Mouse (Mus musculus): Measurements from ENCODE around the gene Cdc42bpg. TPM values are rescaled to one million over a fixed set of nuclear protein-coding genes. Genes with fewer than 3 reads are reported as not detected.

Gene Cdc42bpg
- total RNA-seq, 1 experiment from 2014 or later: 2.9 TPM

DNA sequence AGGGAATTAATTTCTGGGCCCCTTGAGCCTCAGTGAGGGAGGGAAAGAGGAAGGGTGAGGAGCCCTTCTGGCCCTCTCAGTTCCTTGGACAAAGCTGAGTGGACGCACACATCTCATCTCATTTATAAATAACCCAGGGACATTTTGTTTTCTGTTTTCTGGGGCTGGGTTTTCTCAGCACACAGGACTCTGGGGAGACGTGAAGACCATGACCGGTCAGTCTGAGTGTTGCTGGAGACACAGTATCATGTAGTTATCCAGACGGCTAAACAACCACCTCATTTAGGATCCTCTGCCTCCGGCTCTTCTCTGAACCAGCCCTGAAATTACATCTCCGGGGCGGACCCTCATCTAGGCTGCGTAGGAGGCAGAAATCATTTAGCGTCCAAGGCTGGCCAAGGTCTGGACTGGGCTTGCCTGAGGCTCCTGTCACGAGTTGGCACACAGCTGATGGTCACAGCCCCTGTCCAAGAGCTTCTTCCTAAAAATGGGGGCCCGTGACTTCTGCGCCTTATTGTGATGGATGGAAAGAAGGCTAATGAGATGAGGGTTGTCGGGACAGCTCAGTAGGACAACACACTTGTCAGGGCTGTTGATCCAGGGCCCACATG lies 32.2 kb upstream of the Cdc42bpg start:
- no peak for ATAC-seq (replicated peaks in 1 of 2; ENCODE audit: insufficient read depth in 1 of 2, low FRiP score in 2 of 2, low TSS enrichment in 1 of 2, low read depth in 1 of 2, poor library complexity in 2 of 2, severe bottlenecking in 2 of 2)

DNA sequence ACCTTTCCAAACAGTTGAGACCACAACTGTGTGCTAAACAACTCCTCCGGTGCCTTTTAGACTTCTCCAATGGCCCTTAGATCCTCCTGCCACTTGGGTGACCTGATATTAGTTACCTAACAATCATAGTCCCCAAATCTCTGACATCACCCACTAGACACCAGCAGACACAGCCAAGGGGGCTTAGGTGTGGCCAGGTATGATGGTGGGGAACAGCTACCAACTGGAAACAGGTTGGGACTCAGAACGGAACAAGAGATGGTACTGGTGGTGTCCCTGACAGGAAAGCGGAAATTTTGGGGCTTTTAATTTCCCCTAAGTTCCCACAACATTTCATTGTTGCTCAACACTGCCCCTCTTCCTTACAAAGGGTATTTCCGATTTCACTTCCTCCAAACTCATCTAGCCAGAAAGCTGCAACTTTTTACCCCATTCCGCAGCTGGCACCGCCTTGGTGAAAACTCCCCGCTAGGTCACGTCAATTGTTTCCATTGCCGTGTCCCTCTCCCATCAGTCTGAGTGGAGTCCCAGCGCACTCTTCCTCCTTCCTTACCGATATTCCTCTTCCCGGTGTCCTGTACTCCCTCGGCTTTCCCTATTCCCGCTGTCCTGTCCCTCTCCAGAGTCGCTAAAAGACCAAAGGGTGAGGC lies 30.4 kb upstream of the Cdc42bpg start:
- peak; percentile 9 to 39; a peak in 3 of 4 replicates for ATAC-seq (replicated peaks in 1 of 2; ENCODE audit: insufficient read depth in 1 of 2, low FRiP score in 2 of 2, low TSS enrichment in 1 of 2, low read depth in 1 of 2, poor library complexity in 2 of 2, severe bottlenecking in 2 of 2)

DNA sequence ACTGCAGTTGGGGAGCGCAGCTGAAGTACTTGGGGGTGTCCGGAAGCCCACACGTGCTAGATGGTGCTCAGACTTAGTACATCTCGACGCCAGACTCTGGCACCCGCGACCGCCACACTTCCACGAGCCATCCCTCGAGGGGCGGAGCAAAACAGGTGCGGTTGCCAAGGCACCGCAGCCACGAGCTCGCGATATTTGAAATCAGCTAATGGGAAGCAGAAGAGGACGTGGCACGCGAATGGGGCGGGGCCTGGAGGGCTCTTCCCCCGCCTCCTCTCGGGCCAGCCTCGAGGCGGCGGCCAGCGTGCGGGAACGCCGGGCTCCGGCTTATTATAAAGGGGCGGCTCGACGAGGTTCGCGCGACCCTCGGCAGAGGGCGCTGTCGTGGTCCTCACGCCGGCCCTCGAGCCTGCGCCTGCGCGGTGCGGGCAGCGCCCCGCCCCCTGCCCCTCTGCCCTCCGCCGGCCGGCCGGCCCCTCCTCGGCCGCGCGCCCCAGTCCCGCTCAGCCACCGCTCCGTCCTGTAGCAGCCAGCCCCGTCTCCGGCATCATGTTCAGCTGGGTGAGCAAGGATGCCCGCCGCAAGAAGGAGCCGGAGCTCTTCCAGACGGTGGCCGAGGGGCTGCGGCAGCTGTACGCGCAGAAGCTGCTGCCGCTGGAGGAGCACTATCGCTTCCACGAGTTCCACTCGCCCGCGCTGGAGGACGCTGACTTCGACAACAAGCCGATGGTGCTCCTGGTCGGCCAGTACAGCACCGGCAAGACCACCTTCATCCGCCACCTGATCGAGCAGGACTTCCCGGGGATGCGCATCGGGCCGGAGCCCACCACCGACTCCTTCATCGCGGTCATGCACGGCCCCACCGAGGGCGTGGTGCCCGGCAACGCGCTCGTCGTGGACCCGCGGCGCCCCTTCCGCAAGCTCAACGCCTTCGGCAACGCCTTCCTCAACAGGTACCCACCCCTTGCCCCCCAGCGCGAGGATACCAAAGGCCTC lies 29.5 kb upstream of the Cdc42bpg start, which contains the start of gene Ehd1:
TSS of gene Ehd1 (plus strand) at position 300 of the 996 bp plus-strand sequence.
- peak; percentile 88 to 90 for ATAC-seq (replicated peaks in 1 of 2; ENCODE audit: insufficient read depth in 1 of 2, low FRiP score in 2 of 2, low TSS enrichment in 1 of 2, low read depth in 1 of 2, poor library complexity in 2 of 2, severe bottlenecking in 2 of 2)

DNA sequence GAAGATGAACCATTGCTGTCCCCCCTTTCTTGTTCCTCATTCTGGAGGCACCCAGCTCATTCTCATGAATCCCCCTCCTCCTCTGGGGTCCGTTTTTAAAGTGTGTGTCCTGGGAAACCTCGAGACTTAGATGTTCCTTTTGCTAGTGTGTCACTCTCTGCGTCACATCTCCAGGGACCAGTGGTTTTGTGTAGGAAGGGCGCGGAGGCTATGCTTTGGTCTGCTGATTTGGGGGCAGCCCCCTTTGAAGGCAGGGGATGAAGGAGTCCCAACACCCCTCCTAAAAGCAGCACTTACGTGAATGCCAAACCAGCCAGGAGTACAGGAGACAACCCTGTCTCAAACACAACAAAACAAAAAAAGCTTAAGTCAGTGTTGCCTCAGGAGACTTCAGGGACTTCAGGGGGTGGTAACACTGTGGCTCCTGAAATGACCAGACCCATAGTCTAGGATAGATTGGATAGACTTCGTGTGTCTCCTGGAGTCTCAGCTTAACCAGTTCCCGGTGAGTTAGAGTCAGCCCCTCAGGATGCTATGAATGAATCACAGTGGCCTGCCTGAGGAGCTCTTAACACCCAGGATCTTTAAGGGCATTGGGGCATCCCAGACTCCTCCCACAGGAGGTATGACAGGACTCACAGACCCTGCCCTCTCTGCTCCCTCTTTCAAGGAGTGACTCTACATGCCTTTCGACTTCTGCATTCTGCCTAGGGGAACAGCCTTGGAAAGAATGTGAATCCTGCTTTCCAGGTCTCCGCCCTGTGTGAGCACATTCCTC lies 28.4 kb upstream of the Cdc42bpg start:
- ATAC-seq (replicated peaks in 1 of 2; ENCODE audit: insufficient read depth in 1 of 2, low FRiP score in 2 of 2, low TSS enrichment in 1 of 2, low read depth in 1 of 2, poor library complexity in 2 of 2, severe bottlenecking in 2 of 2): peak in 1 of 2 experiments; percentile 18; a peak in 1 of 4 replicates

DNA sequence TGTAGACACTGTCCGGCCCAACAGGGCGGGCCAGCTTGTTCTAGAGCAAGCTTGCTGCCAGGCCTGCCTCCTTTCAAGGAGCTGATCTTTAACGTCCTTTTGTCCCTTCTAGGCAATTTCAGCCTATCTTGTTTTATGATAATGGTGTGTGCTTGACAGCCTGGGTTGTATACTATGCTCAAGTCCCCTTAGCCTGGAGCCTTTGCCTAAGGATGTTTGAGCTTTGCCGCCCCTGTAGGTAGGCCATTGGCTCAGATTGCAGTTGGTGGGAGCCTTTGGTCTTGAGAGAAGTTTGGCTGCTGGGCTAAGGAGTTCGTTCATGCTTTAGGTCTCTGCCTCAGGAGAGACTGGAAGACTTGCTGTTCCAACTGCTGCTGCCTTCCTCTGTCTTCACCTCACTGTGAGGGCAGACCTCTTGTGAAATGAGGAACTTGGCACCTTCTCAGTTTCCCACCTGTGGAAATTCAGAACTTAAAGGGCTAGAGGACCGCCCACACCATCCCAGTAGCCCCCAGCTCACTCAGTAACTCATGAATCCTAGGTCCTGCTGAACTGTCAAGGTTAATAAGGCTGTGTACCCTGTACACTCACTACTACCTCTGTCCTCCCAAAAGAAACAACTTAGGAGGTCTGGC lies 27.7 kb upstream of the Cdc42bpg start:
- no peak for ATAC-seq (replicated peaks in 1 of 2; ENCODE audit: insufficient read depth in 1 of 2, low FRiP score in 2 of 2, low TSS enrichment in 1 of 2, low read depth in 1 of 2, poor library complexity in 2 of 2, severe bottlenecking in 2 of 2)

DNA sequence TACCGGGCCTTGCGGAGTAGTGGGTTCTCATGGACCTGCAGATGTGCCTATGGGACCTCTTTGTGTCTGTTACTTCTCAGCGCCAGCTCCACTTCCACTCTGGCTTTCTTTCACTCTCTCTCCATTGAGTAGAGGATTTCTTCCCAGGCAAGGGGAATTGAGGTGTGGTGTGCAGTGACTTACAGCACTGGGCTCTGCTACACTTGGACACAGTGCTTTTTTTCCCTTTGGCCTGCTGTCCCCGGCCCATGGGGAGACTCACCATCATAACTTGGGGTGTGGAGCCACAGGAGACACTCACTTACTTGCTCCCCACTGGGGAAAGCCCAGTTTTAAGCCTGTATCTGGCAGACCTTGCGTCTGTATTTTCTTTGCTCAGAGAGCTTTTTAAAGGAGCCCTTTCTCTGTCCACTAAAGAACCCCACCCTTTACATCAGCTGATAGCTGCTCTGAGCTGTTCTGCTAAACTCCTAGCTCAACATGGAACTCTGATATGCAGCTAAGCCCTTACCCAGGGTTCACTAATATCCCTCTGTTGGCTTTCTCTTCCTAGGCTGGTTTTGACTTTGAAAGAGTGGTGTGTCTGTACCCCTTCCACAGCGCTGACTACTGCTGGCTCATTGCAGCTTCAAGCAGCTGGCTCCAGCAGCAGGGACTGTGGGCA lies 26.6 kb upstream of the Cdc42bpg start:
- no peak for ATAC-seq (replicated peaks in 1 of 2; ENCODE audit: insufficient read depth in 1 of 2, low FRiP score in 2 of 2, low TSS enrichment in 1 of 2, low read depth in 1 of 2, poor library complexity in 2 of 2, severe bottlenecking in 2 of 2)

DNA sequence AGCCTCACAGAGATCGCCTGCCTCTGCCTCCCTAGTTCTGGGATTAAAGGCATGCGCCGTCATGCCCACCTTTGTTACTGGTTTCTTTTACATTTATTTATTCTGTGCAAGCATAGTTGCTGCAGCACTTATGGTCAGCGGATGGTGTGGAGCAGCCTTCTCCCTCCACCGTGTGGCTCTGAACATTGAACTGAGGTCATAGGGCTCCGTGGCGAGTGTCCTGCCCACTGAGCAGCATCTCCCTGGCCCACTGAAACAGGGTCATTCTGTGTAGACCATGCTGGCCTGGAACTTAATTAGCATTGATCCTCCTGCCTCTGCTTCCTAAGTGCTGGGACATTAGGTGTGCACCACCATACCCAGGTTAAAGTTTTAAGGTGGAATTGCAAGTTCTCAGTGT lies 25.7 kb upstream of the Cdc42bpg start:
- no peak for ATAC-seq (replicated peaks in 1 of 2; ENCODE audit: insufficient read depth in 1 of 2, low FRiP score in 2 of 2, low TSS enrichment in 1 of 2, low read depth in 1 of 2, poor library complexity in 2 of 2, severe bottlenecking in 2 of 2)

DNA sequence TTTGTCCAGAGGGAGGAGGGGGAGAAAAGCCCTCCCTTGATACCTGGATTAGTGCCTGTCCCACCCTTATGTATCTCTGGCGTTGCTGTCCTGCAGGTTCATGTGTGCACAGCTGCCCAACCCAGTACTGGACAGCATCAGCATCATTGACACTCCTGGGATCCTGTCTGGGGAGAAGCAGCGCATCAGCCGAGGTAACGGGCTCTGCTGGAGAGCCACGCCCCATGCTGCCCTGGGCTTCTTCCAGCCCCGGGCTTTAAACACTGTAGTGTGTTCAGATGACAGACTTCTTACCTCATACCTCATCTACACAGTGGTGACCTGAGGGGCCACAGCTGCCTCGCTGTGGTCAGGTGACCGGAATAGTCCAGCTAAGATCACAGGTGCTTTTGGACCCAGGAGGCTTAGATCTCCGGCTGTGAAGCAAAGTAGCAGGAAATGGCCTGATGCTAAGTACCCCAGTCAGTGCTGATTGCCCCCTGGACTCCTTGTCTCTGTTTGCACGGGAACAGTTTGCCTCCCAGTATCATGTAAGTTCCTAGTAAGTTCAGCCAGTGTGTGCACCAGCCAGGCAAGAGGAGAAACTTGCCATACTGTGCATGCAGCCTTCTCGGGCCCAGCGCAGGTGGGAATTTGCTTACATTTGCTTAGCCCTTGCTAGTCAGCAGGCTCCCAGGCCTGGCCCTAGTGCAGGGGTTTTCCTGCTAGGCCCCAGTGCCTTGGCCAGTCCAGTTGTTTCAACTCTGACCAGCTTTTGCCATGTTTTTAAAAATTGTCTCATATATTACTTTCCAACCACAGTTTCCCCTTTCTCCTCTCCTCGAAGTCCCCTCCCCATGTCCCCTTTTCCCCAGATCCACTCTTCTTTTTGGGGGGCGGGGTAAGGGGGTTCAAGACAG lies 24.9 kb upstream of the Cdc42bpg start:
- ATAC-seq (replicated peaks in 1 of 2; ENCODE audit: insufficient read depth in 1 of 2, low FRiP score in 2 of 2, low TSS enrichment in 1 of 2, low read depth in 1 of 2, poor library complexity in 2 of 2, severe bottlenecking in 2 of 2): no peak

DNA sequence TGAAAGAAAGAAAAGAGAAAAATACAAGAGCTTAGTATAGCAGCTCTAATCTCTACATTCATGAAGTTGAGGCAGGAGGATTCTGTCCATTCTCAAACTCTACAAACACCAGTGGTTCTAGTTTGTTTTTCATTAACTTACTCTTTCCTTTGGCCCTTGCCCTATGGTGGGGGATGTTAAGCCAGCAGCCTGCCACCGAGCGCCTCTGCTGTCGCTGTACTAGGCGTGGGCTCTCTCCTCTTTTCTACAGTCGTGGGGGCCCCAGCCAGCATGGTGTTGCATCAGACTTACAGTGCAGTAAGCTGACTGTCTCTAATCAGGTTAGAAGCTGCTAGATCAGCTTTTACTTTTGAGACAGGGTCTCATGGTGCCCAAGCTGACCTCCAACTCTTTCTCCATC lies 23.3 kb upstream of the Cdc42bpg start:
- ATAC-seq (replicated peaks in 1 of 2; ENCODE audit: insufficient read depth in 1 of 2, low FRiP score in 2 of 2, low TSS enrichment in 1 of 2, low read depth in 1 of 2, poor library complexity in 2 of 2, severe bottlenecking in 2 of 2): no peak

DNA sequence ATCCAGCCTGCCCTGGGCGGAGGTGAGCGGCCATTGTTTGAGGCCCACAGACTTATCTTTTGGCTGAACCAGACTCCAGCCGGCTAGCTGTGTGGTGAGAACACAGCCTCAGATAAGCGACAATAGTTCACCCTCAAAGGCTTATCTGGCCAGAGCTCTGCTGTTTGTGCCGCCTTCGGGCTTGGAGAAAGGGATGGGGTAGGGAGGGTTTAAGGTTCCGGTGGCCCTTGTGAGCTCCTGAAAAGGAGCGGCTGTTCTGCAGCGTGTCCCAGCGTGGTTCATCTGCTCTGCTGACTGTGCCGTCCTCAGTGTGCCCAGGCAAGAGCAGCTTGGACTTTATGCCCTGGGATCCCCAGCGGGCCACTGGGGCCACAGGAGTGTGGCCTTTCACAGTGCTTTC lies 21.8 kb upstream of the Cdc42bpg start:
- no peak for ATAC-seq (replicated peaks in 1 of 2; ENCODE audit: insufficient read depth in 1 of 2, low FRiP score in 2 of 2, low TSS enrichment in 1 of 2, low read depth in 1 of 2, poor library complexity in 2 of 2, severe bottlenecking in 2 of 2)

DNA sequence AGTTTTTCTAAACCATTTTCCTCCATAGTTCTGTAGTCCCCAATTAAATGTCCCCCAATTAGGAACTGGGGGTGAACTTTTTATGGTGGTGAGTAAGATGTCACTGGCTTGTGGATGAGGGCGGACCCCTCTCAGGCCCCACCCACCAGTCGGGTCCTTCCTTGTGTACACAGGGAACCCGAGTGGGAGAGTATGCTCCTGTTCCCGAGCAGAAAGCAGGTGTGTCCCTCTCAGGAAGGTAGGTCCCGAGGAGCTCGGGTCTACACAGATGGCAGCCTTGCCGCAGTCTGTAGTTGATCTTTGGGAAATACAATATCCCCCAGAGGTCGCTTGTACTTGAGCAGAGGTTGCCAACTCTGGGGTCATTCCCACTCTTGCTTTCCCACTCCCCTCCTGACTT lies 21.0 kb upstream of the Cdc42bpg start:
- ATAC-seq (replicated peaks in 1 of 2; ENCODE audit: insufficient read depth in 1 of 2, low FRiP score in 2 of 2, low TSS enrichment in 1 of 2, low read depth in 1 of 2, poor library complexity in 2 of 2, severe bottlenecking in 2 of 2): no peak

DNA sequence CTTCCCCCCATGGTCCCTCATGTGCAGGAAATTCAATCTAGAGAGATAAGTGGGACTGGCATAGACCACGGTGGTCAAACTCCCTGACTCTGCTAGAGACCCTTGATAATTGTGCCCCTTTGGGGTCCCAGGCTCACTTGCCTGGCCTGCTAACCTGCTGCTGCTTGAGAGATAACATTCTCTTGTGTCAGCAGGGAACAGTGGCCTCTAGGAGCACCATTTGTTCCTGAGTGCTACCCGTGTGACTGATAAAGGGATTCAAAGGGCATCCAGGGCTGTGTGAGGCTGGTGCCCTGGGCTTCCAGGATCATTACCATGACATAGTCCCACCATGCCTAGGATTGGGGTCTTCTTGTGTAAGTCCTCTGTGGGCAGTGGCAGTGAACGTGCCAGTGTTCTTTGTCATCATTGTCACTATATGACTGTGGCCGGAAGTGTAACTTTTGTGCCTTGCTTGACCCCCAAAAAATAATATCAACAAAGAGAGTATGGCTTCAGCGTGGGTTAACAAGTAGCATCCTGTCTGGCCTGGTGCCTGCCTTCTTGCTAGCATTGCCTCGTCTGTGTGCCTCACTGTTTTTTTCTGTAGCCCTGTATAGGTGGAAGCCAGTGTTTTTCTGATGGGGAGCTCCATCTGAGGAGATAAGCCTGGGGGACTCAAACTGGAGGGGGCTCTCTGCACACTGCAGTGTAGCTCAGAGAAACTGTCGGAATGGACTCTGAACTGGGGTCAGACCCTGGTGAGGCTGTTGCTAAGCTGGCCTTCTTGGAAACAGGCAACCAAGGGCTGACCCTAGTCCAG lies 20.4 kb upstream of the Cdc42bpg start:
- no peak for ATAC-seq (replicated peaks in 1 of 2; ENCODE audit: insufficient read depth in 1 of 2, low FRiP score in 2 of 2, low TSS enrichment in 1 of 2, low read depth in 1 of 2, poor library complexity in 2 of 2, severe bottlenecking in 2 of 2)

DNA sequence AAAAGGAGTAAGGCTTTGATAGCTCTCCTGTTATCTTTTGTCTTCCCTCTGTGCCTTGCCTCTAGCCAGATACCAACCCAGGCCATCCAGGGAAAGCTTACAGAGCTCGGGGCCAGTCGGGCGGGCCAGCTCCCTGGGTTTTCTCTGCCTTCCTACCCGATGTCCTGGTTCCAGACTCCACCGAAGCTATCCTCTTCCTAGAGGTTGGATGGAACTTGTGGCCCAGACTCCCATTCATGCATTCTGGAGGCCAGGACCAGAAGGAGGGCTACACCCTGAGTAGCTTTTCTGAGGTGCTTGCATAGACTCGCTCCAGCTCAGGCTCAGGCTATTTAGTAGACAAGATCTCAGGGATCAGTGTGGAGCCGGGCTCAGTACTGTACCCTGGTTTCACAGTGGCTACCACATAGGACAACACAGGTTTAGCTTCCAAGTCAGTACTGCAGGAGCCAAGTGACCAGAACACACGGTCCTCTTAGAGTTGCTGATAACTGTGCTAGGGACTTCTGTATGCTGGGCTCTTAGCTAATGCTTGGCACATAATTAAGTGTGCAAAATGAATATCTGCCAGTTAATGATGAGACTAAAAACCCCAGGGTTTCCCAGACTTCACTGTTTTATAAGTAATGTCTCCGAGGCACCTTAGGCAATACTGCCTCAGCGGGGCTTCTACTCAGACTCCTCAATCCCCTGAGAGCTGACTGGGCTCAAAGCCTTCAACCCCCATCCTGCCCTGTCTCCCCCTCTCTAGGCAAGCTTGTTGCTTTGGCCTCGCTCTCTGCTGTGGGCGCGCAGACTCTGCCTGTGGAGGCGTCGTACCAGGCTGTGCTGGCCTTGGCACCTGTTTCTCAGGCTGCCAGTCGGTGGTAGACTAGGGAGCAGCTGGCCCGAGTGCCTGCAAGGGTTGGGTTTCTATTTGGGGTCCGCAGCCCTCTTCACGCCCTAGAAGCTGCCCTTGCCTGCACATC lies 19.5 kb upstream of the Cdc42bpg start:
- no peak for ATAC-seq (replicated peaks in 1 of 2; ENCODE audit: insufficient read depth in 1 of 2, low FRiP score in 2 of 2, low TSS enrichment in 1 of 2, low read depth in 1 of 2, poor library complexity in 2 of 2, severe bottlenecking in 2 of 2)

All from hematopoietic stem cell, adult 5-6 weeks (primary cell).